Mouse (Mus musculus): ENCODE results near the gene Lrmda. TPM values are rescaled to one million over a fixed set of nuclear protein-coding genes. Genes with fewer than 3 reads are reported as not detected.

The Lrmda gene
- total RNA-seq, 1 experiment from 2014 or later = 4.2 TPM

GRCm38 (mm10) chr14:22329191-22329590, 309.7 kb downstream of the Lrmda start:
- DNase-seq = no peak

GRCm38 (mm10) chr14:22335101-22335820, 315.7 kb downstream of the Lrmda start:
- DNase-seq = no peak

GRCm38 (mm10) chr14:22339176-22339575, 319.7 kb downstream of the Lrmda start:
- DNase-seq = no peak

- DNase-seq = no peak
These were observed 323.8 kb downstream of the Lrmda start for GRCm38 (mm10) chr14:22343357-22343756.

- no peak for DNase-seq
These were observed 325.7 kb downstream of the Lrmda start for GRCm38 (mm10) chr14:22345248-22345647.

- DNase-seq = no peak
These were observed 334.1 kb downstream of the Lrmda start for GRCm38 (mm10) chr14:22353626-22354025.

- no peak for DNase-seq
These were observed 335.5 kb downstream of the Lrmda start for GRCm38 (mm10) chr14:22354769-22355574.

- DNase-seq = no peak
These were observed 338.5 kb downstream of the Lrmda start for GRCm38 (mm10) chr14:22357991-22358503.

- DNase-seq = no peak
These were observed 344.7 kb downstream of the Lrmda start for GRCm38 (mm10) chr14:22364010-22364748.

GRCm38 (mm10) chr14:22364771-22365355, 345.4 kb downstream of the Lrmda start:
- no peak for DNase-seq

GRCm38 (mm10) chr14:22367615-22368014, 348.1 kb downstream of the Lrmda start:
- DNase-seq = no peak

GRCm38 (mm10) chr14:22371136-22371535, 351.6 kb downstream of the Lrmda start:
- no peak for DNase-seq

- no peak for DNase-seq
These were observed 353.3 kb downstream of the Lrmda start for GRCm38 (mm10) chr14:22372666-22373360.

GRCm38 (mm10) chr14:22373361-22373745, 353.8 kb downstream of the Lrmda start:
- DNase-seq = no peak

- DNase-seq = no peak
These were observed 357.6 kb downstream of the Lrmda start for GRCm38 (mm10) chr14:22377148-22377547.

GRCm38 (mm10) chr14:22382101-22382500, 362.6 kb downstream of the Lrmda start:
- no peak for DNase-seq

- DNase-seq = no peak
These were observed 374.1 kb downstream of the Lrmda start for GRCm38 (mm10) chr14:22393616-22394015.

- DNase-seq = no peak
These were observed 382.9 kb downstream of the Lrmda start for GRCm38 (mm10) chr14:22402411-22402810.

GRCm38 (mm10) chr14:22406623-22407022, 387.1 kb downstream of the Lrmda start:
- DNase-seq = peak; percentile 29

GRCm38 (mm10) chr14:22410826-22411225, 391.3 kb downstream of the Lrmda start:
- no peak for DNase-seq

- DNase-seq = no peak
These were observed 393.7 kb downstream of the Lrmda start for GRCm38 (mm10) chr14:22413220-22413619.

GRCm38 (mm10) chr14:22417706-22418105, 398.2 kb downstream of the Lrmda start:
- no peak for DNase-seq
